In the genomic region with DNA sequence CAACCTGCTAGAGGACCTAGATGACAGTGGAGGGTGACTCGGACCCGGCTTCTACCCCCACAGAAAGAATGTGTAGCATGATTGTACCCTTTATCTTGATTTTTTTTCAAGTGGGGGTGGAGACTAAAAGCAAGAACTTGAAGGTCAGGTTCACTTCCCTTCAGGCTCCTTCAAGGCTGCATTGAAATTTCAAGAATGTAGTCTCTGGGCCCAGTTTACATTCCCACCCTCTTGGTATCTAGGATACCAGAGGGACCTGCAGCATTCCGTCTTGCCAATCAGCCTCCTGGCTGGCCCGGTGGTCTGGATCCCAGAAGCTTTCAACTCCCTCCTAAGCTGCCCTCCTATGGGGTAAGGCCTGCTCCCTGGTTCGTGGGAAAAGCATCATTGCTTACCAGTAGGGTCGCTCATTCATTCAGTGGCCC, we compare ENCODE assay signal across 9 mouse cellular contexts. TPM values are rescaled to one million over a fixed set of nuclear protein-coding genes. Genes with fewer than 3 reads are reported as not detected.
DNase-seq lines count a peak whose midpoint lies in the region; ATAC-seq lines count a peak whose summit lies in the region.
"Had no signal": no experiment of that assay in that cellular context is flagged by ENCODE, and none has a peak within 500 bp of the region (broad histone marks: within the 10 kb centered on the region; RNA-seq: fewer than 3 reads in every experiment).

No protein-coding gene starts in this region.

- no peaks in the 10 kb centered on the region for H3K27me3 ChIP-seq in kidney, embryonic 14.5 days (ENCODE audit: control insufficient read depth, insufficient read depth, low read length)
- H3K27me3 ChIP-seq in forebrain, embryonic 13.5 days, result no peaks in the 10 kb centered on the region

- no peak overlapping the region for H3K4me3 ChIP-seq in kidney, embryonic 14.5 days (ENCODE audit: low read length)
- H3K4me3 ChIP-seq in forebrain, embryonic 13.5 days, result no peak overlapping the region

- no peak for DNase-seq in kidney, adult 18-20 months
- DNase-seq in R1 (ENCODE audit: low read depth, low spot score), result peak; percentile 95
- DNase-seq in lung, postnatal 25 days (ENCODE audit: low spot score), result peak; percentile 85
- no peak for DNase-seq in left cerebral cortex, postnatal 36 days (ENCODE audit: low spot score in 2 of 2)
- no peak for DNase-seq in right cerebral cortex, postnatal 14 days
- no peak for DNase-seq in heart, postnatal 36 days

- no peak overlapping the region for H3K4me2 ChIP-seq in kidney, embryonic 14.5 days (replicated peaks; ENCODE audit: low read depth, low read length)
- H3K4me2 ChIP-seq in forebrain, embryonic 13.5 days, result no peak overlapping the region

- intact Hi-C loops in left cerebral cortex, postnatal 36 days (cut with DNase I), result no loop called here
- intact Hi-C loops in heart, postnatal 36 days (cut with DNase I), result no loop called here

- H3K27ac ChIP-seq in kidney, embryonic 14.5 days (ENCODE audit: low read depth, low read length), result no peak overlapping the region
- H3K27ac ChIP-seq in forebrain, embryonic 13.5 days, result peak overlapping the region; percentile 25; the same call in 1 of the 2 replicates

- H3K4me1 ChIP-seq in kidney, embryonic 14.5 days (ENCODE audit: control insufficient read depth, insufficient read depth, low read length), result peaks cover 24% of the 10 kb centered on the region
- peaks cover 22% of the 10 kb centered on the region for H3K4me1 ChIP-seq in forebrain, embryonic 13.5 days

- H3K36me3 ChIP-seq in kidney, embryonic 14.5 days (ENCODE audit: control insufficient read depth, insufficient read depth, low read length), result no peaks in the 10 kb centered on the region
- H3K36me3 ChIP-seq in forebrain, embryonic 13.5 days (ENCODE audit: poor library complexity, severe bottlenecking), result no peaks in the 10 kb centered on the region

- H3K9ac ChIP-seq in kidney, embryonic 14.5 days (ENCODE audit: low read depth, low read length), result no peak overlapping the region
- no peak overlapping the region for H3K9ac ChIP-seq in forebrain, embryonic 13.5 days

- H3K9me3 ChIP-seq in kidney, embryonic 14.5 days (ENCODE audit: control insufficient read depth, low read length), result no peaks in the 10 kb centered on the region
- H3K9me3 ChIP-seq in forebrain, embryonic 13.5 days (replicated peaks), result no peaks in the 10 kb centered on the region

- ATAC-seq in kidney, embryonic 14.5 days (ENCODE audit: low FRiP score, low TSS enrichment), result peak; percentile 68
- ATAC-seq in forebrain, embryonic 13.5 days, result peak; percentile 69

- WGBS in kidney, embryonic 14.5 days, result 53% methylated on average over 6 of the region's 6 CpGs
- 17% methylated on average over 6 of the region's 6 CpGs for WGBS in forebrain, embryonic 13.5 days

RNA-seq across cellular contexts. Expression of a gene that starts 31.9 kb away (rescaled TPM):
- 5.0 and 9.5 TPM in 2 replicates for polyA plus RNA-seq in kidney, embryonic 14.5 days (2014; fragmentation: Nextera tagmentation; extraction: Ambion mirVana)
- polyA plus RNA-seq in forebrain, embryonic 13.5 days (2015; fragmentation: Nextera tagmentation; extraction: Ambion mirVana), result 8.6 and 8.8 TPM in 2 replicates
- total RNA-seq in left cerebral cortex, postnatal 36 days (2021), result 100 to 1,000 TPM; 124 to 144 TPM
- 1 to 10 TPM; 1.0 to 2.6 TPM for total RNA-seq in heart, postnatal 36 days (2021)
- total RNA-seq: megakaryocyte, adult 5-6 weeks had no signal

Comparison
In these comparisons a context has a peak if more than half of its experiments do, and no peak if none do; other contexts are left out.
1. DNase-seq: peak in R1 (single experiment) and lung, postnatal 25 days (single experiment); none in kidney, adult 18-20 months (single experiment), left cerebral cortex, postnatal 36 days (0 of 2), right cerebral cortex, postnatal 14 days (single experiment) and heart, postnatal 36 days (0 of 2).
2. RNA of a gene that starts 31.9 kb away (total RNA-seq): 124 to 144 TPM in left cerebral cortex, postnatal 36 days; 1.0 to 2.6 TPM in heart, postnatal 36 days; every median in the first group is over 10 times any median in the second.